ENCODE assay signal across 20 mouse cellular contexts in the genomic region with DNA sequence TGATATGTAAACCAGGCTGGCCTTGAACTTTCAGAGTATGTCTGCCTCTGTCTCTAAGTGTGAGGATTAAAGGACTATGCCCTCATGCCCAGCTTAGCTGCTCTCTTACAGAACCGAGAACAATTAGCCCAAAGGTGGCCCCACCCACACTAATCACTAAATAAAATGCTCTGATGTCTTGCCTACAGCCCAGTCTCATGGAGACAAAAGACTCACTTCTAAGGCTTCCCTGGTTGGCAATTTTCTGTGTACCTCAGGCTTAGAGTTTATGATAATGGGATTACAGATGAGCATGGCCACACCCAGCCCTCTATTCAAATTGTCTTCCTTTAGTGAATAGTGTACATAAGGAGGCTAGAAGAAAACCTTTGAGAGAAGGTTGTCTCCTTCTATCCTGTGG. TPM values are rescaled to one million over a fixed set of nuclear protein-coding genes. Genes with fewer than 3 reads are reported as not detected.
DNase-seq lines count a peak whose midpoint lies in the region; ATAC-seq and TF ChIP-seq lines count a peak whose summit lies in the region.
"Had no signal": no experiment of that assay in that cellular context is flagged by ENCODE, and none has a peak within 500 bp of the region (broad histone marks: within the 10 kb centered on the region; RNA-seq: fewer than 3 reads in every experiment).

No protein-coding gene starts in this region.

- peaks cover 44% of the 10 kb centered on the region for H3K4me1 ChIP-seq in heart, embryonic 13.5 days
- H3K4me1 ChIP-seq in kidney, embryonic 16.5 days (ENCODE audit: insufficient read depth, low read length) = peaks cover 23% of the 10 kb centered on the region
- peaks cover 7 to 14% of the 10 kb centered on the region in 2 experiments; a peak in 3 of 4 replicates for H3K4me1 ChIP-seq in ES-E14 (ENCODE audit: control insufficient read depth in 2 of 2, insufficient read depth in 2 of 2, low read length in 2 of 2, poor library complexity in 1 of 2)
- H3K4me1 ChIP-seq: forebrain, embryonic 13.5 days; hindbrain, embryonic 15.5 days had no signal

- no peak overlapping the region for H3K9ac ChIP-seq in heart, embryonic 13.5 days
- H3K9ac ChIP-seq in kidney, embryonic 16.5 days (replicated peaks; ENCODE audit: low read length) = no peak overlapping the region
- H3K9ac ChIP-seq in ES-E14 (ENCODE audit: insufficient read depth, low read depth, low read length, poor library complexity, severe bottlenecking) = no peak overlapping the region
- H3K9ac ChIP-seq: embryonic facial prominence, embryonic 13.5 days; forebrain, embryonic 13.5 days; forebrain, postnatal 0 days; hindbrain, embryonic 15.5 days had no signal

- 53% methylated on average over 1 of the region's 1 CpGs for WGBS in heart, embryonic 13.5 days
- WGBS in kidney, embryonic 16.5 days = 42% methylated on average over 1 of the region's 1 CpGs

- DNase-seq in heart, adult 18-20 months = no peak
- no peak for DNase-seq in kidney, postnatal 14 days
- DNase-seq in ES-E14 (ENCODE audit: low read depth, low spot score) = no peak
- DNase-seq in urinary bladder, postnatal 4 days (ENCODE audit: low spot score in 2 of 2) = no peak
- no peak for DNase-seq in adrenal gland, postnatal 4 days (ENCODE audit: low spot score in 2 of 2)
- DNase-seq: adrenal gland, postnatal 10 days; B cell, adult 2 months; cerebellum, adult 11-12 months; cerebellum, adult 9-10 months; cerebellum, postnatal 25 days; forebrain, postnatal 0 days; gastrocnemius, postnatal 14 days; heart, postnatal 36 days had no signal

- H3K27ac ChIP-seq in heart, embryonic 13.5 days (replicated peaks) = peak overlapping the region; percentile 33; the same call in 1 of the 2 replicates
- H3K27ac ChIP-seq in kidney, embryonic 16.5 days (ENCODE audit: low read length) = 0 out of 2 replicates have a peak overlapping the region, but pooled peaks have one; percentile 1
- peak overlapping the region; percentile 14; the same call in 1 of the 2 replicates for H3K27ac ChIP-seq in ES-E14 (ENCODE audit: insufficient read depth, low read depth, low read length, poor library complexity, severe bottlenecking)
- H3K27ac ChIP-seq: embryonic facial prominence, embryonic 13.5 days; forebrain, embryonic 13.5 days; hindbrain, embryonic 15.5 days had no signal

- no peaks in the 10 kb centered on the region for H3K36me3 ChIP-seq in heart, embryonic 13.5 days
- H3K36me3 ChIP-seq in kidney, embryonic 16.5 days (ENCODE audit: insufficient read depth, low read length) = no peaks in the 10 kb centered on the region
- H3K36me3 ChIP-seq in ES-E14 (ENCODE audit: control insufficient read depth, insufficient read depth, low read length, poor library complexity, severe bottlenecking) = no peaks in the 10 kb centered on the region
- H3K36me3 ChIP-seq: embryonic facial prominence, embryonic 13.5 days; hindbrain, embryonic 15.5 days had no signal

- in situ Hi-C loops in ES-E14 (cut with MboI; ENCODE audit: low sequenced_read_pairs in 2 of 2, unreplicated experiment in 2 of 2) = no loop called here

- H3K4me3 ChIP-seq in heart, embryonic 13.5 days = no peak overlapping the region
- H3K4me3 ChIP-seq in kidney, embryonic 16.5 days (ENCODE audit: low read length) = no peak overlapping the region
- no peak overlapping the region for H3K4me3 ChIP-seq in ES-E14 (ENCODE audit: insufficient read depth in 1 of 2, low read depth in 1 of 2, low read length in 2 of 2, poor library complexity in 1 of 2, severe bottlenecking in 1 of 2)
- H3K4me3 ChIP-seq: embryonic facial prominence, embryonic 13.5 days; forebrain, embryonic 13.5 days; hindbrain, embryonic 15.5 days had no signal

- no peak overlapping the region for H3K4me2 ChIP-seq in heart, embryonic 13.5 days
- no peak overlapping the region for H3K4me2 ChIP-seq in kidney, embryonic 16.5 days (replicated peaks; ENCODE audit: low read depth, low read length)
- H3K4me2 ChIP-seq: embryonic facial prominence, embryonic 13.5 days; forebrain, embryonic 13.5 days; hindbrain, embryonic 15.5 days had no signal

- H3K9me3 ChIP-seq in heart, embryonic 13.5 days = no peaks in the 10 kb centered on the region
- H3K9me3 ChIP-seq in kidney, embryonic 16.5 days (ENCODE audit: low read length) = no peaks in the 10 kb centered on the region
- no peaks in the 10 kb centered on the region for H3K9me3 ChIP-seq in ES-E14 (ENCODE audit: control insufficient read depth, insufficient read depth, low read depth, low read length)
- H3K9me3 ChIP-seq: embryonic facial prominence, embryonic 13.5 days; forebrain, embryonic 13.5 days; hindbrain, embryonic 15.5 days had no signal

- no peak for ATAC-seq in heart, embryonic 13.5 days (ENCODE audit: extremely low read depth, insufficient number of reproducible peaks, low FRiP score, low TSS enrichment)
- no peak for ATAC-seq in kidney, embryonic 16.5 days (ENCODE audit: low FRiP score, low TSS enrichment)
- ATAC-seq: CD4-positive, CD25-positive, alpha-beta regulatory T cell, adult 4 months; forebrain, embryonic 13.5 days; forebrain, postnatal 0 days; intestine, embryonic 16.5 days had no signal

- H3K27me3 ChIP-seq in heart, embryonic 13.5 days (replicated peaks) = no peaks in the 10 kb centered on the region
- H3K27me3 ChIP-seq in kidney, embryonic 16.5 days (ENCODE audit: insufficient read depth, low read length) = no peaks in the 10 kb centered on the region
- H3K27me3 ChIP-seq: embryonic facial prominence, embryonic 13.5 days; forebrain, embryonic 13.5 days; hindbrain, embryonic 15.5 days had no signal

TF ChIP-seq in ES-E14, 5 proteins besides CTCF, POLR2A, EP300 and RAD21:
- TF ChIP-seq HCFC1 (IDR thresholded peaks at IDR 0.05; ENCODE audit: borderline replicate concordance, insufficient read depth, low read length) (no peak), ZC3H11A (IDR thresholded peaks at IDR 0.05; ENCODE audit: borderline replicate concordance, low read depth, low read length) (no peak), MAFK (IDR thresholded peaks at IDR 0.05; ENCODE audit: insufficient read depth, low read depth, low read length) (no peak), ZNF384 (IDR thresholded peaks at IDR 0.05; ENCODE audit: low read depth, low read length) (no peak), CHD2 (IDR thresholded peaks at IDR 0.05; ENCODE audit: low read depth, low read length) (no peak)
TF ChIP-seq in ES-E14: peak in this region for 0.

RNA-seq across cellular contexts. Expression of gene Hspa4, which starts 11.1 kb away (rescaled TPM):
- 61.3 and 63.2 TPM in 2 replicates for polyA plus RNA-seq in heart, embryonic 13.5 days (2015; fragmentation: Nextera tagmentation; extraction: Ambion mirVana)
- total RNA-seq in heart, adult 18-20 months (2021) = 100 to 1,000 TPM; 121 to 131 TPM
- polyA plus RNA-seq in kidney, embryonic 16.5 days (2015; fragmentation: Nextera tagmentation; extraction: Ambion mirVana) = 82.7 and 85.1 TPM in 2 replicates
- 182 and 280 TPM in 2 replicates for total RNA-seq in ES-E14 (2012; rRNA removed)
- total RNA-seq in adrenal gland, postnatal 4 days (2021) = 100 to 1,000 TPM; 150 to 168 TPM

RNA-seq across cellular contexts. Expression of gene Zcchc10, which starts 13.1 kb away (rescaled TPM):
- polyA plus RNA-seq in heart, embryonic 13.5 days (2015; fragmentation: Nextera tagmentation; extraction: Ambion mirVana) = 13.6 and 15.8 TPM in 2 replicates
- total RNA-seq in heart, adult 18-20 months (2021) = 1 to 10 TPM; 6.1 to 6.6 TPM
- polyA plus RNA-seq in kidney, embryonic 16.5 days (2015; fragmentation: Nextera tagmentation; extraction: Ambion mirVana) = 19.1 and 25.4 TPM in 2 replicates
- 8.4 and 12.9 TPM in 2 replicates for total RNA-seq in ES-E14 (2012; rRNA removed)
- total RNA-seq in adrenal gland, postnatal 4 days (2021) = 10 to 100 TPM; 12.5 to 16.4 TPM

RNA-seq across cellular contexts. Expression of gene Aff4, which starts 39.2 kb away (rescaled TPM):
- polyA plus RNA-seq in heart, embryonic 13.5 days (2015; fragmentation: Nextera tagmentation; extraction: Ambion mirVana) = 31.2 and 38.7 TPM in 2 replicates
- 10 to 100 TPM; 50.8 to 83.3 TPM for total RNA-seq in heart, adult 18-20 months (2021)
- 16.8 and 25.8 TPM in 2 replicates for polyA plus RNA-seq in kidney, embryonic 16.5 days (2015; fragmentation: Nextera tagmentation; extraction: Ambion mirVana)
- 82.2 and 97.2 TPM in 2 replicates for total RNA-seq in ES-E14 (2012; rRNA removed)
- total RNA-seq in adrenal gland, postnatal 4 days (2021) = 100 to 1,000 TPM; 163 to 187 TPM
